Comparison of ENCODE assay signal across 12 mouse cellular contexts in the genomic region with DNA sequence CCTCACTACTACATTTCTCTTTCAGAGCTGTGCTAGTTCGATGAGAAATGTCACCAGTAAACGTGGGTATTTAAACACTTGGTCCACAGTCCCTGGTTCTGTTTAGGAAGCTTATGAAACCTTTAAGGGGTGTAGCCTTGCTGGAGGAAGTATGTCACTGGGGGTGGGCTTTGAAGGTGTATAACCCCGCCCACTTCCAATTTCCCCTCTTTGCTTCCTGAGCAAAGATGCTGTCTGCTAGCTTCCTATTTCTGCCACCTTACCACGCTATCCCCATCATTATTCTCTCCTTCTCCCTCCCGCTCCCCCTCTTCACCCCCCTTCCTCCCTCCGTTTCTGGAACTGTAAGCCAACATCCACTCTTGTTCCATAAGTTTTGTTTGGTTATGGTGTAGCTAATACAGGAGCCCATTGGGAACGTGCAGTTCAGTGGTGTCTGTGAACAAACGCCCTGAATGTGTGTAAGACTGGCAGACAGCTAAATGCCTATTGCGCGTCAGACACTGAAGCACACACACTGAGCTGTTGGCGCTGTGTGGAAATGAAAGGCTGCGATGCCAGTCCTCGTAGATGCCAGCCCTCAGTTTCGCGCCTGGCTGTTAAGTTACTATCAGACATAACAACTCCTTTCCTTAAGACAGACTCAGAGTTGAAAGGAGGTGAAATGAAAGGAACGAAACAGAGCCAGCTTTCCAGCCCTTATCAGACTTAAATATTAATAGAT. TPM values are rescaled to one million over a fixed set of nuclear protein-coding genes. Genes with fewer than 3 reads are reported as not detected.
DNase-seq lines count a peak whose midpoint lies in the region; ATAC-seq and TF ChIP-seq lines count a peak whose summit lies in the region.
"Had no signal": no experiment of that assay in that cellular context is flagged by ENCODE, and none has a peak within 500 bp of the region (broad histone marks: within the 10 kb centered on the region; RNA-seq: fewer than 3 reads in every experiment).

No protein-coding gene starts in this region.

- no peaks in the 10 kb centered on the region for H3K36me3 ChIP-seq in heart, embryonic 13.5 days
- no peaks in the 10 kb centered on the region for H3K36me3 ChIP-seq in spleen, adult 2 months (ENCODE audit: control insufficient read depth, insufficient read depth, low read length)

- ATAC-seq in heart, embryonic 13.5 days (ENCODE audit: extremely low read depth, insufficient number of reproducible peaks, low FRiP score, low TSS enrichment), result no peak
- peak; percentile 60 for ATAC-seq in granulocyte monocyte progenitor cell, adult 5-6 weeks (replicated peaks; ENCODE audit: poor library complexity, severe bottlenecking)

- no peak overlapping the region for H3K4me3 ChIP-seq in heart, embryonic 13.5 days
- no peak overlapping the region for H3K4me3 ChIP-seq in spleen, adult 2 months (ENCODE audit: extremely low read depth, insufficient read depth, insufficient read length)
- H3K4me3 ChIP-seq: myocyte had no signal

- H3K9ac ChIP-seq in heart, embryonic 13.5 days, result no peak overlapping the region

- no peak for DNase-seq in heart, adult 11 months
- DNase-seq in spleen, adult 2 months (ENCODE audit: low read depth in 1 of 2, low spot score in 2 of 2), result peak; percentile 12 to 27
- no peak for DNase-seq in spleen, adult 12 weeks (ENCODE audit: low spot score)
- no peak for DNase-seq in adrenal gland, postnatal 14 days
- no peak for DNase-seq in embryo, embryonic 9.5 days (ENCODE audit: extremely low spot score)
- no peak for DNase-seq in ovary, postnatal 36 days (ENCODE audit: low spot score)
- DNase-seq: gastrocnemius, postnatal 25 days; kidney, adult 2 months; liver had no signal

- no peaks in the 10 kb centered on the region for H3K9me3 ChIP-seq in heart, embryonic 13.5 days

- no peak for TF ChIP-seq CTCF in spleen, adult 2 months (IDR thresholded peaks at IDR 0.05; ENCODE audit: extremely low read depth, insufficient read depth, insufficient read length, insufficient replicate concordance)

- 79% methylated on average over 16 of the region's 16 CpGs for WGBS in heart, embryonic 13.5 days
- 80% methylated on average over 16 of the region's 16 CpGs for WGBS in spleen, adult 2 months

- 0 out of 2 replicates have a peak overlapping the region, but pooled peaks have one; percentile 8 for H3K4me2 ChIP-seq in heart, embryonic 13.5 days

- peaks cover 31% of the 10 kb centered on the region for H3K4me1 ChIP-seq in heart, embryonic 13.5 days
- H3K4me1 ChIP-seq in spleen, adult 2 months (ENCODE audit: control insufficient read depth, insufficient read depth, insufficient read length), result peaks cover 10% of the 10 kb centered on the region; the same call in 1 of the 2 replicates

- TF ChIP-seq POLR2A in spleen, adult 2 months (IDR thresholded peaks at IDR 0.05; ENCODE audit: low read depth, low read length), result no peak

- H3K27me3 ChIP-seq in heart, embryonic 13.5 days (replicated peaks), result no peaks in the 10 kb centered on the region
- no peaks in the 10 kb centered on the region for H3K27me3 ChIP-seq in spleen, adult 2 months (ENCODE audit: control insufficient read depth, insufficient read depth, low read length)

- peak overlapping the region; percentile 48 for H3K27ac ChIP-seq in heart, embryonic 13.5 days (replicated peaks)
- H3K27ac ChIP-seq in spleen, adult 2 months (ENCODE audit: insufficient read depth, low read length), result no peak overlapping the region

RNA-seq across cellular contexts. Expression of gene Fry, which starts 37.8 kb away (rescaled TPM):
- 19.6 and 20.0 TPM in 2 replicates for polyA plus RNA-seq in heart, embryonic 13.5 days (2015; fragmentation: Nextera tagmentation; extraction: Ambion mirVana)
- 9.2 and 9.9 TPM in 2 replicates for polyA plus RNA-seq in spleen, adult 2 months (2012; rRNA removed)
- 25.0 and 26.7 TPM in 2 replicates for total RNA-seq in granulocyte monocyte progenitor cell, adult 5-6 weeks (2014; fragmentation: Nextera tagmentation)
- total RNA-seq in granulocyte monocyte progenitor cell, adult 5-6 weeks (2017), result 15.4 and 18.4 TPM in 2 replicates
- total RNA-seq in adrenal gland, postnatal 14 days (2021), result 39.4 and 51.0 TPM in 2 replicates

Comparison
In these comparisons a context has a peak if more than half of its experiments do, and no peak if none do; other contexts are left out.
1. DNase-seq: peak in spleen, adult 2 months (2 of 2); none in heart, adult 11 months (single experiment), spleen, adult 12 weeks (single experiment), adrenal gland, postnatal 14 days (single experiment), embryo, embryonic 9.5 days (single experiment) and ovary, postnatal 36 days (single experiment).